Mouse (Mus musculus): ENCODE data around the gene Tnfaip1.
"Not testable (repeated sequence)": the region's sequence is repeated elsewhere in the genome, so short reads cannot be mapped to it uniquely, and the experiment has no call there.

Gene Tnfaip1

GRCm38 (mm10) chr11:78536080-78536689, at the start of gene Tnfaip1, which contains the start of gene Ift20:
Gene Tnfaip1 (minus strand): TSS chr11:78536332.
Gene Ift20 (plus strand): TSS chr11:78536361.
- peak; percentile 96 for DNase-seq

- DNase-seq: no peak
These were observed 46.7 kb upstream of the Tnfaip1 start for GRCm38 (mm10) chr11:78582848-78583247.

GRCm38 (mm10) chr11:78574975-78575374, 38.8 kb upstream of the Tnfaip1 start:
- no peak for DNase-seq

GRCm38 (mm10) chr11:78574536-78574935, 38.4 kb upstream of the Tnfaip1 start:
- DNase-seq: no peak

GRCm38 (mm10) chr11:78574031-78574430, 37.9 kb upstream of the Tnfaip1 start:
- DNase-seq: not testable (repeated sequence)

- DNase-seq: no peak
These were observed 35.7 kb upstream of the Tnfaip1 start for GRCm38 (mm10) chr11:78571854-78572253.

- no peak for DNase-seq
These were observed 35.3 kb upstream of the Tnfaip1 start for GRCm38 (mm10) chr11:78571441-78571840.

GRCm38 (mm10) chr11:78569806-78570205, 33.7 kb upstream of the Tnfaip1 start:
- no peak for DNase-seq

- DNase-seq: no peak
These were observed 32.7 kb upstream of the Tnfaip1 start for GRCm38 (mm10) chr11:78568827-78569226.

- DNase-seq: no peak
These were observed 31.5 kb upstream of the Tnfaip1 start for GRCm38 (mm10) chr11:78567614-78568013.

- no peak for DNase-seq
These were observed 30.6 kb upstream of the Tnfaip1 start for GRCm38 (mm10) chr11:78566775-78567174.

GRCm38 (mm10) chr11:78560447-78560846, 24.3 kb upstream of the Tnfaip1 start:
- DNase-seq: peak; percentile 64

GRCm38 (mm10) chr11:78557241-78557640, 21.1 kb upstream of the Tnfaip1 start:
- DNase-seq: no peak

GRCm38 (mm10) chr11:78556070-78556469, 19.9 kb upstream of the Tnfaip1 start:
- DNase-seq: no peak

GRCm38 (mm10) chr11:78555623-78556022, 19.5 kb upstream of the Tnfaip1 start:
- DNase-seq: no peak

- DNase-seq: no peak
These were observed 14.9 kb upstream of the Tnfaip1 start for GRCm38 (mm10) chr11:78551059-78551398.

- peak; percentile 93 for DNase-seq
These were observed 14.3 kb upstream of the Tnfaip1 start, which contains the start of gene Tmem97 for GRCm38 (mm10) chr11:78550168-78551058. Gene Tmem97 (minus strand): TSS chr11:78550777.

GRCm38 (mm10) chr11:78549491-78549987, 13.4 kb upstream of the Tnfaip1 start:
- DNase-seq: no peak

GRCm38 (mm10) chr11:78547718-78548460, 11.8 kb upstream of the Tnfaip1 start:
- no peak for DNase-seq

GRCm38 (mm10) chr11:78545181-78545580, 9.0 kb upstream of the Tnfaip1 start:
- DNase-seq: no peak

GRCm38 (mm10) chr11:78544449-78545111, 8.4 kb upstream of the Tnfaip1 start:
- DNase-seq: no peak

- DNase-seq: no peak
These were observed 4.2 kb upstream of the Tnfaip1 start for GRCm38 (mm10) chr11:78540358-78540757.

GRCm38 (mm10) chr11:78536690-78537084, 555 bp upstream of the Tnfaip1 start:
- no peak for DNase-seq
